Mouse (Mus musculus) midbrain, embryonic 16.5 days (tissue): ENCODE results near the gene Mdm2. TPM values are rescaled to one million over a fixed set of nuclear protein-coding genes. Genes with fewer than 3 reads are reported as not detected.

Experiments used
- ATAC-seq: fragments of 200-750 bp; cut with Nextera tagmentation; 2 replicates; pipeline ENCODE4 v1.8.0; 2017; ENCODE audit warnings: moderate TSS enrichment
- H3K27ac ChIP-seq: fragments of 300-500 bp; sonication (generic); 2 replicates; pipeline ENCODE4 v1.5.1; 2014; ENCODE audit warnings: mild to moderate bottlenecking, low read length, mixed read lengths
- H3K27me3 ChIP-seq: fragments of 300-500 bp; sonication (generic); 2 replicates; pipeline ENCODE4 v1.6.1; 2014; ENCODE audit warnings: low read depth, low read length, mixed read lengths; ENCODE audit not compliant: control insufficient read depth, insufficient read depth
- H3K36me3 ChIP-seq: fragments of 300-500 bp; sonication (generic); 2 replicates; pipeline ENCODE4 v1.6.1; 2014; ENCODE audit warnings: mild to moderate bottlenecking, low read length, moderate library complexity, mixed read lengths; ENCODE audit not compliant: control insufficient read depth, insufficient read depth
- H3K4me1 ChIP-seq: fragments of 300-500 bp; sonication (generic); 2 replicates; pipeline ENCODE4 v1.6.1; 2014; ENCODE audit warnings: mild to moderate bottlenecking, low read length, mixed read lengths; ENCODE audit not compliant: control insufficient read depth, insufficient read depth
- H3K4me2 ChIP-seq: fragments of 300-500 bp; sonication (generic); 2 replicates; pipeline ENCODE4 v1.6.1; 2014; ENCODE audit warnings: mild to moderate bottlenecking, low read length, mixed read lengths
- H3K4me3 ChIP-seq: fragments of 300-500 bp; sonication (generic); 2 replicates; pipeline ENCODE4 v1.5.1; 2014; ENCODE audit warnings: low read depth, mild to moderate bottlenecking, low read length, moderate library complexity, mixed read lengths
- H3K9ac ChIP-seq: fragments of 300-500 bp; sonication (generic); 2 replicates; pipeline ENCODE4 v1.6.1; 2014; ENCODE audit warnings: low read depth, low read length, mixed read lengths
- H3K9me3 ChIP-seq: fragments of 300-500 bp; sonication (generic); replicated peaks from 2 replicates; pipeline ENCODE4 v1.6.1; 2014; ENCODE audit warnings: mild to moderate bottlenecking, low read length, mixed read lengths; ENCODE audit not compliant: control insufficient read depth, poor library complexity, severe bottlenecking
- WGBS: fragments of 180-500 bp; shearing (Covaris S2); extraction: QIAGEN DNeasy Blood & Tissue Kit; methylation state at CpG from one replicate; pipeline ENCODE4 v1.1.7; 2014; 5-methylcytosine and 5-hydroxymethylcytosine counted together
- polyA plus RNA-seq: library from polyadenylated mRNA; unstranded; fragments of >200 nt; fragmentation: Nextera tagmentation; extraction: Ambion mirVana; gene quantifications from 2 replicates; pipeline ENCODE4 v1.2.1, GENCODE M21; 2015

Mdm2 gene
- polyA plus RNA-seq, 1 experiment from 2014 or later = 53.1 TPM

- no peak overlapping the region for H3K4me2 ChIP-seq
- H3K9me3 ChIP-seq = no peaks in the 10 kb centered on the region
- H3K27ac ChIP-seq = no peak overlapping the region
- H3K9ac ChIP-seq = no peak overlapping the region
- H3K27me3 ChIP-seq = no peaks in the 10 kb centered on the region
- 79% methylated on average over 5 of the region's 5 CpGs for WGBS
- ATAC-seq = no peak
- H3K4me3 ChIP-seq = no peak overlapping the region
- H3K4me1 ChIP-seq = peaks cover 6% of the 10 kb centered on the region; the same call in 1 of the 2 replicates
- no peaks in the 10 kb centered on the region for H3K36me3 ChIP-seq
Observed at GRCm38 (mm10) chr10:117678357-117678756, 32.2 kb downstream of the Mdm2 start.

GRCm38 (mm10) chr10:117677494-117678236, 32.9 kb downstream of the Mdm2 start:
- Histone ChIP-seq H3K4me1 (peaks cover 6% of the 10 kb centered on the region; the same call in 1 of the 2 replicates), H3K4me2 (no peak overlapping the region), H3K27me3 (no peaks in the 10 kb centered on the region), H3K9me3 (no peaks in the 10 kb centered on the region), H3K27ac (no peak overlapping the region), H3K36me3 (no peaks in the 10 kb centered on the region), H3K4me3 (no peak overlapping the region), H3K9ac (no peak overlapping the region)
- no peak for ATAC-seq
- WGBS = 77% methylated on average over 13 of the region's 13 CpGs

GRCm38 (mm10) chr10:117676644-117677313, 33.8 kb downstream of the Mdm2 start:
- peak overlapping the region; percentile 85 for H3K27ac ChIP-seq
- WGBS = 21% methylated on average over 17 of the region's 17 CpGs
- no peaks in the 10 kb centered on the region for H3K9me3 ChIP-seq
- peak overlapping the region; percentile 72 for H3K4me2 ChIP-seq
- peak overlapping the region; percentile 42 for H3K4me3 ChIP-seq
- H3K27me3 ChIP-seq = no peaks in the 10 kb centered on the region
- ATAC-seq = peak; percentile 59
- no peaks in the 10 kb centered on the region for H3K36me3 ChIP-seq
- H3K4me1 ChIP-seq = peaks cover 6% of the 10 kb centered on the region; the same call in 1 of the 2 replicates
- H3K9ac ChIP-seq = peak overlapping the region; percentile 65

- Histone ChIP-seq H3K4me2 (peak overlapping the region; percentile 72), H3K36me3 (no peaks in the 10 kb centered on the region), H3K27me3 (no peaks in the 10 kb centered on the region), H3K9me3 (no peaks in the 10 kb centered on the region), H3K27ac (peak overlapping the region; percentile 85), H3K9ac (peak overlapping the region; percentile 65), H3K4me1 (peaks cover 6% of the 10 kb centered on the region; the same call in 1 of the 2 replicates), H3K4me3 (peak overlapping the region; percentile 42)
- 33% methylated on average over 19 of the region's 19 CpGs for WGBS
- ATAC-seq = peak; percentile 73
Observed at GRCm38 (mm10) chr10:117676036-117676643, 34.4 kb downstream of the Mdm2 start.

- no peaks in the 10 kb centered on the region for H3K9me3 ChIP-seq
- H3K4me2 ChIP-seq = peak overlapping the region; percentile 72
- 35% methylated on average over 20 of the region's 20 CpGs for WGBS
- no peaks in the 10 kb centered on the region for H3K36me3 ChIP-seq
- H3K27me3 ChIP-seq = no peaks in the 10 kb centered on the region
- H3K9ac ChIP-seq = peak overlapping the region; percentile 65
- peak overlapping the region; percentile 85 for H3K27ac ChIP-seq
- H3K4me1 ChIP-seq = peaks cover 6% of the 10 kb centered on the region; the same call in 1 of the 2 replicates
- peak; percentile 89 for ATAC-seq
- H3K4me3 ChIP-seq = peak overlapping the region; percentile 42
Observed at GRCm38 (mm10) chr10:117675096-117676035, 35.2 kb downstream of the Mdm2 start.

GRCm38 (mm10) chr10:117674359-117675019, 36.1 kb downstream of the Mdm2 start:
- Histone ChIP-seq H3K36me3 (no peaks in the 10 kb centered on the region), H3K9me3 (no peaks in the 10 kb centered on the region), H3K27me3 (no peaks in the 10 kb centered on the region), H3K4me3 (no peak overlapping the region), H3K4me1 (peaks cover 6% of the 10 kb centered on the region; the same call in 1 of the 2 replicates), H3K4me2 (no peak overlapping the region), H3K27ac (no peak overlapping the region), H3K9ac (no peak overlapping the region)
- no peak for ATAC-seq
- 79% methylated on average over 3 of the region's 3 CpGs for WGBS

- ATAC-seq = no peak
- H3K27ac ChIP-seq = no peak overlapping the region
- H3K9ac ChIP-seq = no peak overlapping the region
- no peaks in the 10 kb centered on the region for H3K27me3 ChIP-seq
- no peaks in the 10 kb centered on the region for H3K9me3 ChIP-seq
- WGBS = 100% methylated on average over 1 of the region's 1 CpGs
- no peak overlapping the region for H3K4me2 ChIP-seq
- no peaks in the 10 kb centered on the region for H3K36me3 ChIP-seq
- H3K4me3 ChIP-seq = no peak overlapping the region
- peaks cover 6% of the 10 kb centered on the region; the same call in 1 of the 2 replicates for H3K4me1 ChIP-seq
Observed at GRCm38 (mm10) chr10:117673913-117674312, 36.6 kb downstream of the Mdm2 start.

GRCm38 (mm10) chr10:117672693-117673092, 37.9 kb downstream of the Mdm2 start:
- 57% methylated on average over 7 of the region's 7 CpGs for WGBS

More at GRCm38 (mm10) chr10:117672693-117673092, 37.9 kb downstream of the Mdm2 start:
- Histone ChIP-seq H3K9ac (no peak overlapping the region), H3K27ac (no peak overlapping the region), H3K9me3 (no peaks in the 10 kb centered on the region), H3K27me3 (no peaks in the 10 kb centered on the region), H3K4me2 (no peak overlapping the region), H3K4me3 (no peak overlapping the region), H3K4me1 (peaks cover 6% of the 10 kb centered on the region; the same call in 1 of the 2 replicates), H3K36me3 (no peaks in the 10 kb centered on the region)
- no peak for ATAC-seq
